Mouse (Mus musculus) stomach, embryonic 16.5 days (tissue): ENCODE measurements around the gene Fasl. TPM values are rescaled to one million over a fixed set of nuclear protein-coding genes. Genes with fewer than 3 reads are reported as not detected.

Experiments
- ATAC-seq: fragments of 200-750 bp; cut with Nextera tagmentation; 2 replicates; pipeline ENCODE4 v1.8.0; 2017; ENCODE audit warnings: moderate number of reproducible peaks, moderate TSS enrichment; ENCODE audit not compliant: insufficient read depth, low FRiP score
- H3K27ac ChIP-seq: fragments of 300-500 bp; sonication (generic); 2 replicates; pipeline ENCODE4 v1.5.1; 2014; ENCODE audit warnings: low read length
- H3K27me3 ChIP-seq: fragments of 300-500 bp; sonication (generic); 2 replicates; pipeline ENCODE4 v1.6.1; 2014; ENCODE audit warnings: low read length, control low read depth, mixed read lengths; ENCODE audit not compliant: control insufficient read depth, insufficient read depth
- H3K36me3 ChIP-seq: fragments of 300-500 bp; sonication (generic); 2 replicates; pipeline ENCODE4 v1.6.1; 2014; ENCODE audit warnings: low read length; ENCODE audit not compliant: control insufficient read depth, insufficient read depth
- H3K4me1 ChIP-seq: fragments of 300-500 bp; sonication (generic); 2 replicates; pipeline ENCODE4 v1.6.1; 2014; ENCODE audit warnings: low read length, control low read depth, mixed read lengths; ENCODE audit not compliant: control insufficient read depth, insufficient read depth
- H3K4me2 ChIP-seq: fragments of 300-500 bp; sonication (generic); 2 replicates; pipeline ENCODE4 v1.6.1; 2014; ENCODE audit warnings: low read depth, low read length, mixed read lengths
- H3K4me3 ChIP-seq: fragments of 300-500 bp; sonication (generic); replicated peaks from 2 replicates; pipeline ENCODE4 v1.5.1; 2014; ENCODE audit warnings: mild to moderate bottlenecking, low read length
- H3K9ac ChIP-seq: fragments of 300-500 bp; sonication (generic); 2 replicates; pipeline ENCODE4 v1.6.1; 2014; ENCODE audit warnings: low read length
- H3K9me3 ChIP-seq: fragments of 300-500 bp; sonication (generic); replicated peaks from 2 replicates; pipeline ENCODE4 v1.6.1; 2016; ENCODE audit warnings: low read length, control low read depth; ENCODE audit not compliant: control insufficient read depth
- WGBS: fragments of 180-500 bp; shearing (Covaris S2); extraction: QIAGEN DNeasy Blood & Tissue Kit; methylation state at CpG from one replicate; pipeline ENCODE4 v1.1.7; 2014; 5-methylcytosine and 5-hydroxymethylcytosine counted together
- polyA plus RNA-seq: library from polyadenylated mRNA; unstranded; fragments of >200 nt; fragmentation: Nextera tagmentation; extraction: Ambion mirVana; gene quantifications from 2 replicates; pipeline ENCODE4 v1.2.1, GENCODE M21; 2015

Fasl gene
- polyA plus RNA-seq, 1 experiment from 2014 or later, result not detected

DNA sequence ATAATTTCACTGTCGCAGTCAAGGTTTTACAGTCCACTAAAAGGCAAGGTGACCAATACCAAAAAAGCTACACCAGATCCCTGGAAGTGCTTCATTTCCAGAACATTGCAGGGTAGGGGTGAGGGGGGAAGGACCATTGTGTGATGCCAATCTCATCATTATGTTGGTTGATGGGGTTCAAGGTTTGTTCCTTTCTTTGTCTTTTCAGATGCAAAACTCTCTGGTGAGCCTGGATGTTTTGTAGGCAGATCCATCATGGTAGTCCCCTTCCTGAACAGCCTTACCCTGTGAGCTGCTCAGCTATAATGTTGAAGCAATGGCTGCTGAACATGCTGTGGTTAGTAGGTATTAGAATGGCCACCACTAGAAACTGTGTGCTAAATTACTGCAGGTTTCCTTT lies 19.0 kb downstream of the Fasl start:
- no peak overlapping the region for H3K9ac ChIP-seq
- no peaks in the 10 kb centered on the region for H3K9me3 ChIP-seq
- no peaks in the 10 kb centered on the region for H3K27me3 ChIP-seq
- no peak overlapping the region for H3K27ac ChIP-seq
- no peak overlapping the region for H3K4me3 ChIP-seq
- no peak overlapping the region for H3K4me2 ChIP-seq
- no peaks in the 10 kb centered on the region for H3K4me1 ChIP-seq
- no peaks in the 10 kb centered on the region for H3K36me3 ChIP-seq
- WGBS, result 87% methylated on average over 1 of the region's 1 CpGs
- ATAC-seq, result no peak

DNA sequence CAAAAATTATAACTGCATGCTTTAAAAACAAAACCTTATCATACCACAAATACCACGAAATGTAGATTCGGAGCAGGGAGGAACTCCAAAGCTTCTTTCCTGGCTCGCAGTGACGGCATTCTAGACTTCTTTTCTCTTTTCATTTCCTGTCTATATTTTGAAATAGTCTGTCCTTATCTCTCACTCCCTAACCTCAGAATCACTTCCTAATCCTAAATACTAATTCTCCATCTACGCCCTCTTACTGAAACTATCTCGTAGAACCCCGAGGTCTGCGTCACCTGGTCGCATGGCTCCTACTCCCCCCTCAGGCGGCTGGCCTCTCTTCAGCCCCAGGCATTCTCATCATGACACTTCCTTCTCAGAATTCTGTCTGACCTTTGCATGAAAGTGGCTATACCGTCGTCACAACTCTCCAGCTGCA lies 21.2 kb downstream of the Fasl start:
- Histone ChIP-seq H3K36me3 (no peaks in the 10 kb centered on the region), H3K9me3 (no peaks in the 10 kb centered on the region), H3K4me2 (peak overlapping the region; percentile 40), H3K9ac (no peak overlapping the region), H3K4me1 (no peaks in the 10 kb centered on the region), H3K27me3 (no peaks in the 10 kb centered on the region), H3K4me3 (0 out of 2 replicates have a peak overlapping the region, but pooled peaks have one; percentile 3), H3K27ac (no peak overlapping the region)
- no peak for ATAC-seq
- WGBS, result 48% methylated on average over 12 of the region's 12 CpGs

DNA sequence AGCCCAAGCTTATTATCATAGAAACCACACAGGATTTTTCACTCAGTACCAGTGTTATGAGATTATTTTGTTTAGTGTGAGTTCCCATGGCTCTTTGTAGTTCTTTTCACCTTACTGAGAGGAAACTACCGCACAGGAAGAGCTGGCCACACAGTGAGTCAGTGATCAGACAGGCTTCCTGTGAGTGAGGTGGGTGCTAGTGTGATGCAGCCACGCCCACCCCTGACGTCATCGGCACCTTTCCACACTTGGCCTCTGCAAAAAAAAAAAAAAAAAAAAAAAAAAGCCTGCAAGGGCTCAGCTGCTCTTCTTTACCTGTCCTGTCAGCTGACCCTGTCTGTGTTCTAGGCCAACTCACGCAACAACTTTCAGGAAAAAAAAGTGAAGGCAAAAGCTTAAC lies 21.6 kb downstream of the Fasl start:
- Histone ChIP-seq H3K4me3 (0 out of 2 replicates have a peak overlapping the region, but pooled peaks have one; percentile 3), H3K27me3 (no peaks in the 10 kb centered on the region), H3K4me2 (peak overlapping the region; percentile 40), H3K9ac (no peak overlapping the region), H3K27ac (no peak overlapping the region), H3K4me1 (no peaks in the 10 kb centered on the region), H3K36me3 (no peaks in the 10 kb centered on the region), H3K9me3 (no peaks in the 10 kb centered on the region)
- 37% methylated on average over 5 of the region's 5 CpGs for WGBS
- peak; percentile 66; the same call in 1 of the 2 replicates for ATAC-seq

DNA sequence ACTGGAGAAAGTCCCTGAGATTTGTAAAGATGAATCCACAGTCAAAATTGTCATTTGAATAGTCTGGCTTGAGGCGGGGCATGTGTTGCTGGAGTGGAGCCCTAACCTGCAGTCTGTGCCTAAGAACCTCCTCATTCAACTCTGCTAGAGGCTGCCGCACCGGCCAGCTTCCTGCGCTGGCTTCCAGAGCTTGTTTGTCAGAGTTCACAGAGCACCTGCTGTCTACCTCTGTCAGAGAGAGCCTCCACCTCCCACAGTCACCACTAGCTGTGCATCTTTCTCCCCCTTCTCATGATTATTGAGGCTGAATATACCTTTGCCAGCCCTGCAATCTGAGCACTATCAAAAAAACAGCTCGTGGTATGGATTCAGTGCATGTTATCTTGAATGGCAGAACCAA lies 22.4 kb downstream of the Fasl start:
- Histone ChIP-seq H3K9me3 (no peaks in the 10 kb centered on the region), H3K27me3 (no peaks in the 10 kb centered on the region), H3K4me1 (no peaks in the 10 kb centered on the region), H3K4me3 (no peak overlapping the region), H3K9ac (no peak overlapping the region), H3K4me2 (0 out of 2 replicates have a peak overlapping the region, but pooled peaks have one; percentile 2), H3K36me3 (no peaks in the 10 kb centered on the region), H3K27ac (no peak overlapping the region)
- WGBS, result 32% methylated on average over 5 of the region's 5 CpGs
- ATAC-seq, result no peak

DNA sequence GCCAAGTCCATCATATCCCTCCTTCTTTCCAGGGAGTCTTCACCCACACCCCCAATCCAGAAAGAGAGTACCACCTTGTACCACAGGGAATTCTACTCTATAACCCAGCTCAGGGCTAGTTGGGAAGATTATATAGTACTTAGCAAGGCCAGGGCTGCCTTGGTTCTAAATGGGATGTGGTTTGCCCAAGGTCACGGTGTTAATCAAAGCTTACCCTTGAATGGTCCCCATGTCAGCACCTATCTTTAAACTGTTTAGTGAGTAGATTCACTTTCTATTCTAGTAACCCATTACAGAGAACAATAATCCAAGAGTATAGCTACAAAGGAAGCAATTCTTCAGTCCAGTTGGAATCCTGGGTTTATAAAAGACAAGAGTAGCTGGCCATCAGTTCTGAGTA lies 23.3 kb downstream of the Fasl start:
- Histone ChIP-seq H3K9me3 (no peaks in the 10 kb centered on the region), H3K27ac (no peak overlapping the region), H3K4me1 (no peaks in the 10 kb centered on the region), H3K4me3 (no peak overlapping the region), H3K4me2 (no peak overlapping the region), H3K9ac (no peak overlapping the region), H3K36me3 (no peaks in the 10 kb centered on the region), H3K27me3 (no peaks in the 10 kb centered on the region)
- ATAC-seq, result no peak
- 91% methylated on average over 1 of the region's 1 CpGs for WGBS

DNA sequence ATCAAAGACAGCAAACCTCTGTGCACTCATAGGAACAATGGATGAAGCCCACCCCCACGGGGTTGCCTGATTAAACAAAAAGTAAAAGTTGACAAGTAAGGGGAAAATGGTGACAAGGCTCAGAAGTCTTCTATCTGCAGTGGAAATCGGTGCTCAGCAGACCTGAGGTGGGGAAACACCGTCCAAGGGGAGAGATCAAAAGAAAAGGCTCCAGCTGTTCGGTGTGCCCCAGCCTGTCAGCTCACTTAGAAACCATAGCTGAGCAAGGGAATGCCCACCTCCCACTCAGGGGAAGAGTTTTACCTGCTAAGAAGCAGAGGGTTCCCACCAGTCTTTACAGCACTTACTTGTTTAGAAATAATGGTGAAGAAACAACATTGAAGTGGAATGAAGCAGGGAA lies 26.7 kb downstream of the Fasl start:
- no peak overlapping the region for H3K4me3 ChIP-seq
- WGBS, result 20% methylated on average over 4 of the region's 4 CpGs
- H3K36me3 ChIP-seq, result no peaks in the 10 kb centered on the region
- H3K27ac ChIP-seq, result no peak overlapping the region
- H3K4me1 ChIP-seq, result no peaks in the 10 kb centered on the region
- no peak overlapping the region for H3K9ac ChIP-seq
- H3K4me2 ChIP-seq, result no peak overlapping the region
- no peaks in the 10 kb centered on the region for H3K9me3 ChIP-seq
- no peaks in the 10 kb centered on the region for H3K27me3 ChIP-seq
- no peak for ATAC-seq

DNA sequence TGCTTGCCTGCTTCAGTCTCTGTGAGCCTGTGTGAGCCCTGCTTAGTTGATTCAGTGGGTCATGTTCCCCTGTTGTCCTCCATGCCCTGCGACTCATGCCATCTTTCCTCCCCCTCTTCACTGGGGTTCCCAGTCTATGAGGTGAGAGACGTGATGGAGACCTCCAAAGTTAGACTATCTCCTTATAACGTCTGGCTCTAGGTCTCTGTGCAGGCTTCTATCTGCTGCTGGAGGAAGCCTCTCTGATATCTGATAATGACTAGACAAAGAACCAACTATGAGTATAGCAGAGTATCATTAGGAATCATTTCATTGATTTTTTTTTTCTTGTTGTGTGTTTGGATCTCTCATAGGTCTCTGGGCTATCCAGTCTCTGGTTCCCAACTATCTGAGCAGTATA lies 31.7 kb downstream of the Fasl start:
- WGBS, result 83% methylated on average over 3 of the region's 3 CpGs
- no peak for ATAC-seq

DNA sequence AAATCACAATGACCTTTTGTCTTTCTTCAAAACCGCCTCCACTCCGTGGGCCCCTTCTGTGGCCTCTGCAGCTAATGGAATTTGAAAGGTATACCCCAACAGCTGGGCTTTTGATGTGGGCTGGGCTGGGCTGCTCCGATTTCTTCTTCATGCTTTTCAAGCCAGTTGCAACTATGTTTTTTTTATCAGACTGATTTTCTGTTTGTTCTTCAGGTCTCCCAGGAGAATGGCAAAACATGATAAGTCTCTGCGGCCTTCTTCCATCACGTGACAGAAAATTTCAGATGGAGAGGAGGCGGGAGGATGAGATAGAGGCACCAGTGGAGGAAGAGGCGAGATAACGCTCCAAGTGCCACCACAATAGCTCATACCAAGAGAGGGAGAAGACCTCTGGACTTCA lies 37.0 kb downstream of the Fasl start:
- no peak for ATAC-seq
- Histone ChIP-seq H3K4me2 (no peak overlapping the region), H3K4me1 (no peaks in the 10 kb centered on the region), H3K27ac (no peak overlapping the region), H3K9me3 (no peaks in the 10 kb centered on the region), H3K9ac (no peak overlapping the region), H3K27me3 (no peaks in the 10 kb centered on the region), H3K36me3 (no peaks in the 10 kb centered on the region), H3K4me3 (no peak overlapping the region)
- WGBS, result 51% methylated on average over 8 of the region's 8 CpGs

More for the DNA sequence above, 31.7 kb downstream of the Fasl start:
- H3K27me3 ChIP-seq, result no peaks in the 10 kb centered on the region
- H3K4me2 ChIP-seq, result no peak overlapping the region
- no peaks in the 10 kb centered on the region for H3K4me1 ChIP-seq
- H3K27ac ChIP-seq, result no peak overlapping the region
- no peak overlapping the region for H3K4me3 ChIP-seq
- H3K36me3 ChIP-seq, result no peaks in the 10 kb centered on the region
- no peaks in the 10 kb centered on the region for H3K9me3 ChIP-seq
- H3K9ac ChIP-seq, result no peak overlapping the region

DNA sequence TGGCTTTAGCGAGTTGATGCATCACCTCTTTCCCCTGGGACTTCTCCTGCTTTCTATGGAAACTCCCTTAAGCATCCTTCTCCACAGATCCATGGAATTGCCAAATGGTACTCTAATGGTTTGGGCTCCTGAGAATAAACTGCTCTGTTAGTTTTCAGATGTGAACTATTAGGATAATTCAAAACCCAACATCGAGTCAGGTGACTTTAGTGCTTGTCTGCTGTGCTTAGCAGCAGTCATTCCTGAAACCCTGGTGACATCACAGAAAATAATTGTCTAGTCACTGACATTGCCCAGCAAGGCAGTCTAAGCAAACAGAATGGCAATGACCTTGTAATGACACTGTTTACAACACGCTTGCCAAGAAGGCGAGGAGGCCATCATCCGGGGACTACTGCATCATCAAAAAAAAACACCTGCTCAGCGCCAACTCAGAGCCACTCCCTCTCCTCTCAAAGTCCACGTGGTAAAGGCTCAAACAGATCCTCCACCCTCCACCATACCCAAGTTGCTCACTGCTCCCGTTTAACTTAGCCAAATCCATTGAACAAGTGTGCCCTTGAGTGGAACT lies 37.7 kb downstream of the Fasl start:
- Histone ChIP-seq H3K9ac (no peak overlapping the region), H3K27me3 (no peaks in the 10 kb centered on the region), H3K4me3 (no peak overlapping the region), H3K4me2 (no peak overlapping the region), H3K36me3 (no peaks in the 10 kb centered on the region), H3K4me1 (no peaks in the 10 kb centered on the region), H3K27ac (no peak overlapping the region), H3K9me3 (no peaks in the 10 kb centered on the region)
- 61% methylated on average over 8 of the region's 8 CpGs for WGBS
- ATAC-seq, result no peak
